Mouse (Mus musculus) urinary bladder, postnatal 25 days (tissue): Measurements from ENCODE around the gene Plekhb1.
A peak's percentile ranks its signal among the peaks of the same experiment; 100 is the strongest.

Source experiments
- DNase-seq: peaks from one replicate; pipeline ENCODE4 v3.0.0; 2022; ENCODE audit warnings: low spot score

The Plekhb1 gene

GRCm38 (mm10) chr7:100656739-100657138 is 5.5 kb downstream of the Plekhb1 start:
- no peak for DNase-seq

- DNase-seq: no peak
Measured at GRCm38 (mm10) chr7:100654441-100654840, 7.8 kb downstream of the Plekhb1 start.

GRCm38 (mm10) chr7:100653480-100654266 is 8.5 kb downstream of the Plekhb1 start:
- DNase-seq: no peak

- no peak for DNase-seq
Measured at GRCm38 (mm10) chr7:100651011-100651410, 11.2 kb downstream of the Plekhb1 start.

GRCm38 (mm10) chr7:100650421-100650820 is 11.8 kb downstream of the Plekhb1 start:
- DNase-seq: no peak

- no peak for DNase-seq
Measured at GRCm38 (mm10) chr7:100649826-100650225, 12.4 kb downstream of the Plekhb1 start.

GRCm38 (mm10) chr7:100649095-100649494 is 13.1 kb downstream of the Plekhb1 start:
- no peak for DNase-seq

- DNase-seq: peak; percentile 37
Measured at GRCm38 (mm10) chr7:100645147-100645546, 17.1 kb downstream of the Plekhb1 start.

GRCm38 (mm10) chr7:100642413-100642812 is 19.8 kb downstream of the Plekhb1 start:
- DNase-seq: no peak

GRCm38 (mm10) chr7:100637657-100638056 is 24.6 kb downstream of the Plekhb1 start:
- DNase-seq: no peak

GRCm38 (mm10) chr7:100624538-100624937 is 37.7 kb downstream of the Plekhb1 start:
- no peak for DNase-seq

GRCm38 (mm10) chr7:100622277-100622676 is 39.9 kb downstream of the Plekhb1 start:
- no peak for DNase-seq

- no peak for DNase-seq
Measured at GRCm38 (mm10) chr7:100616121-100616857, 45.9 kb downstream of the Plekhb1 start.

GRCm38 (mm10) chr7:100608910-100609309 is 53.3 kb downstream of the Plekhb1 start:
- DNase-seq: no peak

- peak; percentile 46 for DNase-seq
Measured at GRCm38 (mm10) chr7:100608130-100608741, 54.0 kb downstream of the Plekhb1 start, which contains the start of gene Mrpl48. TSS of gene Mrpl48 (minus strand) at chr7:100608301.

- DNase-seq: peak; percentile 90
Measured at GRCm38 (mm10) chr7:100607214-100608129, 54.7 kb downstream of the Plekhb1 start, which contains the start of gene Rab6a. TSS of gene Rab6a (plus strand) at chr7:100607410.

GRCm38 (mm10) chr7:100600211-100600610 is 62.0 kb downstream of the Plekhb1 start:
- DNase-seq: no peak

- no peak for DNase-seq
Measured at GRCm38 (mm10) chr7:100593349-100593748, 68.9 kb downstream of the Plekhb1 start.
